Mouse (Mus musculus): ENCODE results near the gene Btbd11. TPM values are rescaled to one million over a fixed set of nuclear protein-coding genes. Genes with fewer than 3 reads are reported as not detected.

Gene Btbd11
- polyA plus RNA-seq, 1 experiment from 2014 or later, result 28.7 TPM

DNA sequence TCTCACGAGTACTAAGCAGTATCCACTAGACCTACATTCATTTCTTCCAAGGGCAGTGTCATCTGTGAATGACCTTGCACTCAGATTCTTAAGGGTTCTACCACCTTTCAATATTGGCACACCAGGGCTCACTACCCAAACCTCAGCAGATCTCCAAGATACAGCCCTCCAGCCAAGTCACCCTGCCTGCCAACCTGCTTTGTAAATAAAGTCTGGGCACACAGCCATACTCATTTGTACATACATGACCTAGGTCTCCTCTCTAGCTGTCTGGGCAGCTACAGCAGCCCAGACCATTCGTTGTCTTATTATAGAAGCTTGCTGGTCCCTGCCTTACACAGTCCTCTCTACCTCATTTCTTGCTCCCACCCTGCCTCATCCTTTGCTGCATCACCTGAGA is 15.3 kb upstream of the Btbd11 start:
- no peak overlapping the region for H3K27ac ChIP-seq
- H3K4me3 ChIP-seq (replicated peaks; ENCODE audit: low read length), result no peak overlapping the region
- no peaks in the 10 kb centered on the region for H3K4me1 ChIP-seq (replicated peaks; ENCODE audit: control insufficient read depth, insufficient read depth, low read length)
- H3K9ac ChIP-seq, result no peak overlapping the region
- DNase-seq (ENCODE audit: low spot score) (no peak), ATAC-seq (ENCODE audit: low FRiP score) (no peak)
- H3K4me2 ChIP-seq (replicated peaks), result no peak overlapping the region
- H3K36me3 ChIP-seq (replicated peaks; ENCODE audit: control insufficient read depth, insufficient read depth), result no peaks in the 10 kb centered on the region
- H3K27me3 ChIP-seq (ENCODE audit: control insufficient read depth, insufficient read depth, low read length), result no peaks in the 10 kb centered on the region
- 73% methylated on average over 2 of the region's 2 CpGs for WGBS
- no peaks in the 10 kb centered on the region for H3K9me3 ChIP-seq (ENCODE audit: control insufficient read depth, low read length)

GRCm38 (mm10) chr10:85372108-85372507 is 14.5 kb upstream of the Btbd11 start:
- Histone ChIP-seq H3K27me3 (ENCODE audit: control insufficient read depth, insufficient read depth, low read length) (no peaks in the 10 kb centered on the region), H3K36me3 (replicated peaks; ENCODE audit: control insufficient read depth, insufficient read depth) (no peaks in the 10 kb centered on the region), H3K4me3 (replicated peaks; ENCODE audit: low read length) (no peak overlapping the region), H3K9ac (no peak overlapping the region), H3K4me2 (replicated peaks) (no peak overlapping the region), H3K4me1 (replicated peaks; ENCODE audit: control insufficient read depth, insufficient read depth, low read length) (no peaks in the 10 kb centered on the region), H3K9me3 (ENCODE audit: control insufficient read depth, low read length) (no peaks in the 10 kb centered on the region), H3K27ac (no peak overlapping the region)
- 82% methylated on average over 4 of the region's 4 CpGs for WGBS
- DNase-seq (ENCODE audit: low spot score), result no peak
- no peak for ATAC-seq (ENCODE audit: low FRiP score)

DNA sequence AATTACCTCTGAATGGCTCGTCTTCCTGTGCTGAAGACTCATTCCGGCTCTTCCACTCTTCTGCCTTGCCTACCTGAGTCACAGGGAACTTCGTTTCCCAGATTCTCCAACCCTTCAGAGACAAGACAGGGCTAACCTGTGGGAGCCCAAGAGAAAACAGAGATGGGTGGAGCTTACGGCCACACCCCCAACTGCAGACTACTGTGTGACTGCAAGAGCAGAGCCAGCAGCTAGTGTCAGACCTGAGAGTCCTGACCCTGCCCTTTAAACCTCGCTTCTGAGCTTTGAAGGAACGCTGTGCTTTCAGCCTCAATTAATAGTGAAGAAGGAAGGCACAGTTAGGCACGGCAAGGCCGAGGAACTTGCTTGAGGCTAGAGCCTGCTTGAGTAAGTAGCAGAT is 7.6 kb upstream of the Btbd11 start:
- no peak for DNase-seq (ENCODE audit: low spot score)

GRCm38 (mm10) chr10:85382981-85383380 is 3.6 kb upstream of the Btbd11 start:
- WGBS, result 88% methylated on average over 7 of the region's 7 CpGs
- H3K9me3 ChIP-seq (ENCODE audit: control insufficient read depth, low read length), result no peaks in the 10 kb centered on the region
- H3K4me2 ChIP-seq (replicated peaks), result no peak overlapping the region
- no peak overlapping the region for H3K27ac ChIP-seq
- no peak overlapping the region for H3K4me3 ChIP-seq (replicated peaks; ENCODE audit: low read length)
- no peaks in the 10 kb centered on the region for H3K27me3 ChIP-seq (ENCODE audit: control insufficient read depth, insufficient read depth, low read length)
- no peak overlapping the region for H3K9ac ChIP-seq
- ATAC-seq (ENCODE audit: low FRiP score) (no peak), DNase-seq (ENCODE audit: low spot score) (no peak)
- no peaks in the 10 kb centered on the region for H3K36me3 ChIP-seq (replicated peaks; ENCODE audit: control insufficient read depth, insufficient read depth)
- H3K4me1 ChIP-seq (replicated peaks; ENCODE audit: control insufficient read depth, insufficient read depth, low read length), result peaks cover under 1% of the 10 kb centered on the region; the same call in 1 of the 2 replicates

More for the DNA sequence above, 7.6 kb upstream of the Btbd11 start:
- WGBS, result 21% methylated on average over 8 of the region's 8 CpGs
- Histone ChIP-seq H3K27me3 (ENCODE audit: control insufficient read depth, insufficient read depth, low read length) (no peaks in the 10 kb centered on the region), H3K27ac (no peak overlapping the region), H3K4me2 (replicated peaks) (no peak overlapping the region), H3K4me3 (replicated peaks; ENCODE audit: low read length) (no peak overlapping the region), H3K9ac (no peak overlapping the region), H3K9me3 (ENCODE audit: control insufficient read depth, low read length) (no peaks in the 10 kb centered on the region), H3K36me3 (replicated peaks; ENCODE audit: control insufficient read depth, insufficient read depth) (no peaks in the 10 kb centered on the region), H3K4me1 (replicated peaks; ENCODE audit: control insufficient read depth, insufficient read depth, low read length) (no peaks in the 10 kb centered on the region)
- no peak for ATAC-seq (ENCODE audit: low FRiP score)

DNA sequence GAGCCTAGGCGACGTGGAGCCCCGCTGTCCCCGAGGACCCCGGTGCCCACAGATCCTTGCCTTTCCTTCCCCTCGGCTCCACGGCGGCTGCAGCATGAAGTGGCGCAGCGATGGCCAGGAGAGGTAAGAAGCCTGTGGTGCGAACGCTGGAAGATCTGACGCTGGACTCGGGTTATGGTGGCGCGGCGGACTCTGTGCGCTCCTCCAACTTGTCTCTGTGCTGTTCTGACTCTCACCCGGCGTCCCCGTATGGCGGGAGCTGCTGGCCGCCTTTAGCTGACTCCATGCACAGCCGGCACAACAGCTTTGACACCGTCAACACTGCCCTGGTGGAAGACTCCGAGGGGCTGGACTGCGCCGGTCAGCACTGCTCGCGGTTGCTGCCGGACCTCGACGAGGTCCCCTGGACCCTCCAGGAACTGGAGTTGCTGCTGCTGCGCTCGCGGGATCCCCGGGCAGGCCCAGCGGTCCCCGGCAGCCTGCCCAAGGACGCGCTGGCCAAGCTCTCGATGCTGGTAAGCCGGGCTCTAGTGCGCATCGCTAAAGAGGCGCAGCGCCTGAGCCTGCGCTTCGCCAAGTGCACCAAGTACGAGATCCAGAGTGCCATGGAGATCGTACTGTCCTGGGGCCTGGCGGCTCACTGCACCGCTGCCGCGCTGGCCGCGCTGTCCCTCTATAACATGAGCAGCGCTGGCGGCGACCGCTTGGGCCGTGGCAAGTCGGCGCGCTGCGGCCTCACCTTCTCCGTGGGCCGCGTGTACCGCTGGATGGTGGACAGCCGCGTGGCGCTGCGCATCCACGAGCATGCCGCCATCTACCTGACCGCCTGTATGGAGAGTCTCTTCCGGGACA is 831 bp downstream of the Btbd11 start:
- H3K27me3 ChIP-seq (ENCODE audit: control insufficient read depth, insufficient read depth, low read length), result no peaks in the 10 kb centered on the region
- peak; percentile 23 for ATAC-seq (ENCODE audit: low FRiP score)
- H3K4me3 ChIP-seq (replicated peaks; ENCODE audit: low read length), result peak overlapping the region; percentile 71
- H3K9me3 ChIP-seq (ENCODE audit: control insufficient read depth, low read length), result no peaks in the 10 kb centered on the region
- DNase-seq (ENCODE audit: low spot score), result peak; percentile 47
- H3K4me1 ChIP-seq (replicated peaks; ENCODE audit: control insufficient read depth, insufficient read depth, low read length), result peaks cover 22% of the 10 kb centered on the region
- peak overlapping the region; percentile 43; the same call in 1 of the 2 replicates for H3K27ac ChIP-seq
- no peaks in the 10 kb centered on the region for H3K36me3 ChIP-seq (replicated peaks; ENCODE audit: control insufficient read depth, insufficient read depth)
- H3K4me2 ChIP-seq (replicated peaks), result peak overlapping the region; percentile 96
- peak overlapping the region; percentile 83 for H3K9ac ChIP-seq
- under 1% methylated on average over 78 of the region's 78 CpGs for WGBS

DNA sequence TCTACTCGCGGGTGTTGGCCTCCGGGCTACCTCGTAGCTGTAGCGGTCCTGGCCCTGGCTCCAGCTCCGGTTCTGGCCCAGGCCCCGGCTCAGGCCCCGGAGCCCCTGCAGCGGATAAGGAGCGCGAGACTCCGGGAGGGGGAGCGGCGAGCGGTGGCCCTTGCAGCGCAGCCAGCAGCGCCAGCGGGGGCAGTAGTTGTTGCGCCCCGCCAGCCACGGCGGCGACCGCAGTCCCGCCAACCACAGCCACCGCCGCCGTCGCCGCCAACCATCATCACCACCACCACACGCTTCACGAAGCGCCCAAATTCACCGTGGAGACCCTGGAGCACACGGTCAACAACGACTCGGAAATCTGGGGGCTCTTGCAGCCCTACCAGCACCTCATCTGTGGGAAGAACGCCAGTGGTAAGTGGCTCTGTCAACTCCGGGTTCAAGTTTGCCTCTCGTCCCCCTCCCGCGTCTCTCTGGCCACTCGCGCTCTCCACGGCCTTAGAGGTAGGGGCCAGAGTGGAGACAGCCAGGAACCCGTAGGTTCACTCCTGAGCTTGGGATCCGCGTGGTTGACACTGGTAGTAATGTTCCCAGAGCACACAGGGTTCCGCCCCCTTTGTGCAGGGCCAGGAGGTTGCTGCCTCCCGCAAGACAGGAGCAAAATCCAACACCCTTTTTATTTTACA is 1.6 kb downstream of the Btbd11 start:
- 1% methylated on average over 50 of the region's 50 CpGs for WGBS
- Histone ChIP-seq H3K9ac (peak overlapping the region; percentile 83), H3K36me3 (replicated peaks; ENCODE audit: control insufficient read depth, insufficient read depth) (no peaks in the 10 kb centered on the region), H3K4me2 (replicated peaks) (peak overlapping the region; percentile 96), H3K27me3 (ENCODE audit: control insufficient read depth, insufficient read depth, low read length) (no peaks in the 10 kb centered on the region), H3K27ac (no peak overlapping the region), H3K9me3 (ENCODE audit: control insufficient read depth, low read length) (no peaks in the 10 kb centered on the region), H3K4me3 (replicated peaks; ENCODE audit: low read length) (peak overlapping the region; percentile 71), H3K4me1 (replicated peaks; ENCODE audit: control insufficient read depth, insufficient read depth, low read length) (peaks cover 22% of the 10 kb centered on the region)
- ATAC-seq (ENCODE audit: low FRiP score), result 0 out of 2 replicates have a peak, but pooled peaks have one; percentile 1
- no peak for DNase-seq (ENCODE audit: low spot score)

- DNase-seq (ENCODE audit: low spot score) (peak; percentile 61), ATAC-seq (ENCODE audit: low FRiP score) (no peak)
- Histone ChIP-seq H3K4me2 (replicated peaks) (peak overlapping the region; percentile 96), H3K27me3 (ENCODE audit: control insufficient read depth, insufficient read depth, low read length) (no peaks in the 10 kb centered on the region), H3K27ac (no peak overlapping the region), H3K4me3 (replicated peaks; ENCODE audit: low read length) (peak overlapping the region; percentile 71), H3K9me3 (ENCODE audit: control insufficient read depth, low read length) (no peaks in the 10 kb centered on the region), H3K36me3 (replicated peaks; ENCODE audit: control insufficient read depth, insufficient read depth) (no peaks in the 10 kb centered on the region), H3K4me1 (replicated peaks; ENCODE audit: control insufficient read depth, insufficient read depth, low read length) (peaks cover 26% of the 10 kb centered on the region), H3K9ac (peak overlapping the region; percentile 83)
- 0% methylated on average over 9 of the region's 9 CpGs for WGBS
These were observed 2.1 kb downstream of the Btbd11 start for GRCm38 (mm10) chr10:85388751-85389115.

DNA sequence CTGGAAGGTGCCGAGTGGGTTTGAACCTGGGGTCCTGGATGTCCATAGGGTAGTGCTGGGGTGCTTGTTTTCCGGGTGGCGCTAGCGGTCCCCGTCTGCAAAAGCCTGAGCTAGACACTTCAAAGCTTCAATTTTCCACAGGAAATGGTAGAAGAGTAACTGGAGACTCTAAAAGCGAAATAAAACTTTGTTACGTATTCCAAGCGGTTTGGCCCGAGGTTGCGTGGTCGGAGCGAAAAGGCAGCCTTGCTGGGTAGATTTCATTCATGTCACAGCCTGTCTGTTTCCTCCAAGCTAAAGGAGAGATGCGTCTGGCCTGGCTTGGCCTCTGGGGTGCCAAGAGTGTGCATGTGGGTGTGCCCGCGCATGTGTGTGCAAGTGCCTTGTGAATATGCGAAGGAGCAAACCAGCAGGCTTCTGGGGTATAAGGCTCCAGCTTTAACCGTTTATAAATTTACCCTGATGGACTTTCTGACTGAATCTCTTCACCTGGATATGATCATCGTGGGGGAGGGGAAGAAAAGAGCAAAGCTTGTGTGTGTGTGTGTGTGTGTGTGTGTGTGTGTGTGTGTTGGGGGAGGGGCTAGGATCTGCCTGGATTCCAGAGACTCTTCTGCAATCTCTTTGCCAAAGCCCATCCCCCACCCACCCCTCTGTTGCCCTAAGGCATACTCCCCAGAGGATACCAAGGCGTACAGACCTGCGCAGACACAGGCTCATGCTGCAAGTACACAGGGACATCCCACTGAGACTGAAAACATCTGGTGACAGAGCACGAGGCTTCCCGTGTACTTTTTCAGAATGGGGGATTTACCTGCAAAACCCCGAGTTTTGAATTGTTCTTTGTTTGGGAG is 2.9 kb downstream of the Btbd11 start:
- H3K9ac ChIP-seq, result peak overlapping the region; percentile 40
- no peak for DNase-seq (ENCODE audit: low spot score)
- 43% methylated on average over 23 of the region's 23 CpGs for WGBS

DNA sequence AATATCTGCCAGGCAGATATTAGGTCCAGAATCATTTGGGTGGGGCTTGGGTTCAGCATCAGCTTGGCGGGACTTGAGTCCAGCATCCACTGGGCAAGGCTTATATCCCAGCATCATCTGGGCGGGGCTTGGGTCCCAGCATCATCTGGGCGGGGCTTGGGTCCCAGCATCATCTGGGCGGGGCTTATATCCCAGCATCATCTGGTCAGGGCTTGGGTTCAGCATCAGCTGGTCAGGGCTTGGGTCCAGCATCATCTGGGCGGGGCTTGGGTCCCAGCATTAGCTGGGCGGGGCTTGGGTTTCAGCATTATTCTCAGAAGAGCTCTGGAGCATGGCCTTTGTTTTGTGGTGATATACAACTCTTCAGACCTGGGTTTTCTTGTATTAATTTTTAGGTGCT is 6.4 kb downstream of the Btbd11 start:
- Histone ChIP-seq H3K9ac (no peak overlapping the region), H3K4me3 (replicated peaks; ENCODE audit: low read length) (no peak overlapping the region), H3K36me3 (replicated peaks; ENCODE audit: control insufficient read depth, insufficient read depth) (no peaks in the 10 kb centered on the region), H3K9me3 (ENCODE audit: control insufficient read depth, low read length) (no peaks in the 10 kb centered on the region), H3K27me3 (ENCODE audit: control insufficient read depth, insufficient read depth, low read length) (no peaks in the 10 kb centered on the region), H3K4me1 (replicated peaks; ENCODE audit: control insufficient read depth, insufficient read depth, low read length) (peaks cover 33% of the 10 kb centered on the region), H3K27ac (no peak overlapping the region), H3K4me2 (replicated peaks) (no peak overlapping the region)
- ATAC-seq (ENCODE audit: low FRiP score) (no peak), DNase-seq (ENCODE audit: low spot score) (no peak)
- 74% methylated on average over 6 of the region's 6 CpGs for WGBS

More for the DNA sequence above, 2.9 kb downstream of the Btbd11 start:
- no peak overlapping the region for H3K27ac ChIP-seq
- no peaks in the 10 kb centered on the region for H3K36me3 ChIP-seq (replicated peaks; ENCODE audit: control insufficient read depth, insufficient read depth)
- peaks cover 26% of the 10 kb centered on the region for H3K4me1 ChIP-seq (replicated peaks; ENCODE audit: control insufficient read depth, insufficient read depth, low read length)
- no peaks in the 10 kb centered on the region for H3K9me3 ChIP-seq (ENCODE audit: control insufficient read depth, low read length)
- no peaks in the 10 kb centered on the region for H3K27me3 ChIP-seq (ENCODE audit: control insufficient read depth, insufficient read depth, low read length)
- peak overlapping the region; percentile 71 for H3K4me3 ChIP-seq (replicated peaks; ENCODE audit: low read length)
- peak overlapping the region; percentile 96 for H3K4me2 ChIP-seq (replicated peaks)
- no peak for ATAC-seq (ENCODE audit: low FRiP score)
